Mouse (Mus musculus) cerebellum, adult 11 months (tissue): ENCODE measurements at regions not wholly inside any gene's neighbourhood (a gene's known extent, or its start where the extent isn't known, plus 50 kb on each side); places are given as distances from the start of the nearest gene placed in this dataset.
"Not testable (repeated sequence)": the region's sequence is repeated elsewhere in the genome, so short reads cannot be mapped to it uniquely, and the experiment has no call there.

Experiments used
- DNase-seq: peaks from one replicate; pipeline ENCODE4 v3.0.0; 2022

GRCm38 (mm10) chr6:114538185-114538584 lies 104.7 kb upstream of the Atg7 start:
- not testable (repeated sequence) for DNase-seq

- DNase-seq, result not testable (repeated sequence)
Observed at GRCm38 (mm10) chr6:114550096-114550669, 92.7 kb upstream of the Atg7 start.

DNA sequence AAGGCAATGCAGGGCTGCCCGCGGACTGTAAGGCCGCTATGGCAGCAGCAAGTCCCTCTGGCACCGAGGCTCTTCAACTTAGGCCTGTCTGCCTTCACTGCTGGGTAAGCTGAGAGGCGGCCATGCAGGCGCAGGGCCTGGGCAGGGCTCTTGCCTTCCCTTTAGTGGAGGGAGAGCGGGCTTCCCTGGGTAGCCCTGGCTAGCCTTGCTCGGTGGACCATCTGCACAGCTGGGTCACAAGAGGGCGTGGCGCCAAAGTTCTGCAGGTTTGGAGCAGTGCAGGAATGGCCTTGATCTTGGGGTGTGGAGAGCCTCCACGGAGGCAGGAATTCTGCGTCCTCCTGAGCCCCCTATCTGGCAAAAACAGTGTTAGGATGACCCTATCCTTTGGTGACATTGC lies 89.8 kb upstream of the Atg7 start:
- peak; percentile 4 for DNase-seq

GRCm38 (mm10) chr6:114555186-114555585 lies 87.7 kb upstream of the Atg7 start:
- DNase-seq, result not testable (repeated sequence)

DNA sequence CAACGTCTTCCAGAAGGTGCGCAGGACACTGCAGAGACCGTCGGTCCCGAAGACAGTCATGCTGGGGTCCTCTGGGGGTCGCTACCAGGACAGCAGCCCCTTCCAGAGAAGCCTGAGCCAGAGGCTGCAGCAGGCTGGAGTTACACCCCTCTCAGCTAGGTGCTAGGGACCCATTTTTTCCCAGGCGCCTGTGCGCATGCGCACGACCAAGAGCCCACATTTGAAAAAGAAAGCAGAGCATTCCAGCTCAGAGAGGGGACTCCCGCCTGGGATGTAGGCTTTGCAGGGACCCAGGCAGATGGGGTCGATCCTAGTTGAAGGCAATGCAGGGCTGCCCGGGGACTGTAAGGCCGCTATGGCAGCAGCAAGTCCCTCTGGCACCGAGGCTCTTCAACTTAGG lies 65.6 kb upstream of the Atg7 start:
- peak; percentile 1 for DNase-seq
